Mouse (Mus musculus): ENCODE data around the gene Dbn1. TPM values are rescaled to one million over a fixed set of nuclear protein-coding genes. Genes with fewer than 3 reads are reported as not detected.

Dbn1 gene
- polyA plus RNA-seq, 1 experiment from 2014 or later, result 7.7 TPM

DNA sequence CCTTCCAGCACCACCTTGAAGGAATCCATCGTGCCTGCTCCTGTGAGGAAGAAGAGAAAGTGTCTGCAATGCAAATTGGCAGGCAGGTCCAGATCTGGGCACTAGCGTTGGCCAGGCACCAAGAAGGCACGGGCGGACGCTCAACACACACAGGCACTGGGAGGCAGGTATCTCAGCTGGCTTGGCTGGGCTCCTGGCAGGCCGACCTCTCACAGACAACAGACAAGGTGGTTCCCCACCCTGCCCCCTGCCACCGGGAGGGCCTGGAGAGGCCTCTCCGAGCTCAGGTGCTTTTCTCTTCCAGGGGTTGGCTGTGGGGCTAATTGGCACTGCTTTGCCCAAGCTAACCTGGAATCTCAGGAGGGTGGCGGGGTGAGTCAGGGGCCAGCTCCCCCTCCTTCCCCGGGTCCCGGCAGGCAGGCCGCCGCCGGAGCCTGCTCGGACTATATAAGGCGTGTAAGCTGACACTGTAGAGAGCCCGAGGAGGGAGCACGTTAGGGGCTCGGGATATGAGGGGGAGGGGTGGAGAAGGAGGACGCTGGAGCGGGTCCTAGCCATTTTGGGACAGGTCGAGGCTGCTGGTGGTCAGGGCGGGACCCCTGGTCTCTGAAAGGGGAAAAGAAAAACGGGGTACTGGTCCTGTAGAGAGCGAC, 24.6 kb upstream of the Dbn1 start:
- peaks cover 27% of the 10 kb centered on the region for H3K4me1 ChIP-seq (ENCODE audit: control insufficient read depth, low read depth, low read length)
- no peaks in the 10 kb centered on the region for H3K9me3 ChIP-seq (replicated peaks; ENCODE audit: control insufficient read depth, low read length)
- WGBS (ENCODE audit: insufficient replicate concordance), result 8% methylated on average over 25 of the region's 25 CpGs
- H3K27ac ChIP-seq (ENCODE audit: low read length), result peak overlapping the region; percentile 76
- peak overlapping the region; percentile 69 for H3K4me3 ChIP-seq (ENCODE audit: low read depth, low read length)
- H3K4me2 ChIP-seq (ENCODE audit: low read depth, low read length), result peak overlapping the region; percentile 94
- ATAC-seq (ENCODE audit: low read depth), result peak; percentile 36
- no peaks in the 10 kb centered on the region for H3K36me3 ChIP-seq (ENCODE audit: control insufficient read depth, insufficient read depth)
- peak overlapping the region; percentile 71 for H3K9ac ChIP-seq (ENCODE audit: low read depth, low read length)
- H3K27me3 ChIP-seq (ENCODE audit: control insufficient read depth, insufficient read depth, low read depth, low read length), result no peaks in the 10 kb centered on the region

GRCm38 (mm10) chr13:55511492-55511861, 23.6 kb upstream of the Dbn1 start:
- peak overlapping the region; percentile 76 for H3K27ac ChIP-seq (ENCODE audit: low read length)
- no peaks in the 10 kb centered on the region for H3K9me3 ChIP-seq (replicated peaks; ENCODE audit: control insufficient read depth, low read length)
- no peaks in the 10 kb centered on the region for H3K36me3 ChIP-seq (ENCODE audit: control insufficient read depth, insufficient read depth)
- peaks cover 27% of the 10 kb centered on the region for H3K4me1 ChIP-seq (ENCODE audit: control insufficient read depth, low read depth, low read length)
- H3K4me2 ChIP-seq (ENCODE audit: low read depth, low read length), result peak overlapping the region; percentile 94
- H3K4me3 ChIP-seq (ENCODE audit: low read depth, low read length), result peak overlapping the region; percentile 69; the same call in 1 of the 2 replicates
- H3K9ac ChIP-seq (ENCODE audit: low read depth, low read length), result peak overlapping the region; percentile 10; the same call in 1 of the 2 replicates
- H3K27me3 ChIP-seq (ENCODE audit: control insufficient read depth, insufficient read depth, low read depth, low read length), result no peaks in the 10 kb centered on the region
- peak; percentile 50 for ATAC-seq (ENCODE audit: low read depth)
- WGBS (ENCODE audit: insufficient replicate concordance), result 33% methylated on average over 5 of the region's 5 CpGs

DNA sequence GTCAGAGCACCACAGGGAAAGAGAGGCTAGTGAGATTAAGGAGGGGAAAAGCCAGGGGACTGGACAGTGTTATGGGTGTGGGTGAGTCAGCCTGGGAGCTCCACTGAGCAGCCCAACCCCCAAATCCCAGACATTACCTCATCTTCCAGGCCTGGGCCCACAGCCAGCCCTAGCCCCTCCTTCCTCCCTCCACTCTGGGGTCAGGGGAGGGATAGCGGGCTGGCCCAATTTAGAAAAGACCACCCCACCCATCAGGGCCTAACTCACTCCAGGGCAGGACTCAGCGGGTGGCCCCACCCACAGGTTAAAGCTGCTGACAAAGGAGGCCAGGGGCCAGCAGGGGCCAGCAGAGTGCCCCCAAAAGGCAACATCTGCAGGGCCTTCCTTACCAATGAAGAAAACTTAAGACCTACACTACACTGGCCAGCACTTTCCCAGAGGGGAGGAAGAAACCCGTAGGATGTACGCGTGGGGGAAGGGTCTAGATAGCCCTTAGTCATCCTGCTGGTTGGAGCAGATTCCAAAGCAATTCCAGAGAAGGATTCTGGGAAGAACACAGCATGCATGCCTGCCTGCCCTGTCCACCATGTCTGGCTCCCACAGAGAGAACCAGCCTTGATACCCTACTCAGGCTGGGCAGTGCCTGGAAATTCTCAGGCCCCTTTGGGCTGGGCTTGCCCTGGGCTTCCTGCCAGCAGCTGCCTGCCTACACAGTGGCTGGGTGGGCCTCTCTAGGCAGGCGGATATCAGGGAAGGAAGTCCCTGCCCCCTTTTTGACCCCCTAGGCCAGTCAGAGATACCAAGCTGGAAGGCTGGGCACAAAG, 23.0 kb upstream of the Dbn1 start:
- H3K27me3 ChIP-seq (ENCODE audit: control insufficient read depth, insufficient read depth, low read depth, low read length), result no peaks in the 10 kb centered on the region
- H3K36me3 ChIP-seq (ENCODE audit: control insufficient read depth, insufficient read depth), result peaks cover under 1% of the 10 kb centered on the region
- H3K4me2 ChIP-seq (ENCODE audit: low read depth, low read length), result peak overlapping the region; percentile 94
- H3K9ac ChIP-seq (ENCODE audit: low read depth, low read length), result peak overlapping the region; percentile 10; the same call in 1 of the 2 replicates
- H3K9me3 ChIP-seq (replicated peaks; ENCODE audit: control insufficient read depth, low read length), result no peaks in the 10 kb centered on the region
- peak; percentile 55 for ATAC-seq (ENCODE audit: low read depth)
- H3K4me3 ChIP-seq (ENCODE audit: low read depth, low read length), result no peak overlapping the region
- WGBS (ENCODE audit: insufficient replicate concordance), result 14% methylated on average over 6 of the region's 6 CpGs
- H3K4me1 ChIP-seq (ENCODE audit: control insufficient read depth, low read depth, low read length), result peaks cover 27% of the 10 kb centered on the region
- H3K27ac ChIP-seq (ENCODE audit: low read length), result peak overlapping the region; percentile 76

DNA sequence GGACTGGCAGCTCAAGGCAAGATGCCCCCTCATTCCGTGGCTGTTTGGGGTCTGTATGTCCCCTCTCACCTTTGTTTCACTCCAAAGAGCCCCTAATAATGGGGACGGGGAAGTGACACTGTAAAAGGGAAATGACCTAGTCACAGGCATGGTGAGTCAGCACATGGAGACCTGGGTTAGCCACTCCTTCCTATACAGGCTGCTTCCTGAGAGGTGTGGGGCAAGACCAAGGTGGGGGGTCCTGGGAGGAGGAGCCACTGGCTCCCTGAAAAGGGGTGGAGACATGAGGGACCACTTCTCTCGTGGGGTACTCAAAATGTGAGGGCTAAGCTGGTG, 22.4 kb upstream of the Dbn1 start:
- peaks cover 5% of the 10 kb centered on the region for H3K36me3 ChIP-seq (ENCODE audit: control insufficient read depth, insufficient read depth)
- no peak overlapping the region for H3K9ac ChIP-seq (ENCODE audit: low read depth, low read length)
- no peak overlapping the region for H3K4me3 ChIP-seq (ENCODE audit: low read depth, low read length)
- peaks cover 27% of the 10 kb centered on the region for H3K4me1 ChIP-seq (ENCODE audit: control insufficient read depth, low read depth, low read length)
- no peak overlapping the region for H3K4me2 ChIP-seq (ENCODE audit: low read depth, low read length)
- no peak for ATAC-seq (ENCODE audit: low read depth)
- 25% methylated on average over 3 of the region's 3 CpGs for WGBS (ENCODE audit: insufficient replicate concordance)
- H3K27ac ChIP-seq (ENCODE audit: low read length), result no peak overlapping the region
- H3K27me3 ChIP-seq (ENCODE audit: control insufficient read depth, insufficient read depth, low read depth, low read length), result no peaks in the 10 kb centered on the region
- H3K9me3 ChIP-seq (replicated peaks; ENCODE audit: control insufficient read depth, low read length), result no peaks in the 10 kb centered on the region

GRCm38 (mm10) chr13:55508531-55508930, 20.6 kb upstream of the Dbn1 start:
- Histone ChIP-seq H3K27me3 (ENCODE audit: control insufficient read depth, insufficient read depth, low read depth, low read length) (no peaks in the 10 kb centered on the region), H3K4me3 (ENCODE audit: low read depth, low read length) (no peak overlapping the region), H3K4me1 (ENCODE audit: control insufficient read depth, low read depth, low read length) (peaks cover 27% of the 10 kb centered on the region), H3K4me2 (ENCODE audit: low read depth, low read length) (no peak overlapping the region), H3K9me3 (replicated peaks; ENCODE audit: control insufficient read depth, low read length) (no peaks in the 10 kb centered on the region), H3K9ac (ENCODE audit: low read depth, low read length) (no peak overlapping the region), H3K27ac (ENCODE audit: low read length) (no peak overlapping the region), H3K36me3 (ENCODE audit: control insufficient read depth, insufficient read depth) (peaks cover 5% of the 10 kb centered on the region)
- no peak for ATAC-seq (ENCODE audit: low read depth)
- 79% methylated on average over 10 of the region's 10 CpGs for WGBS (ENCODE audit: insufficient replicate concordance)

DNA sequence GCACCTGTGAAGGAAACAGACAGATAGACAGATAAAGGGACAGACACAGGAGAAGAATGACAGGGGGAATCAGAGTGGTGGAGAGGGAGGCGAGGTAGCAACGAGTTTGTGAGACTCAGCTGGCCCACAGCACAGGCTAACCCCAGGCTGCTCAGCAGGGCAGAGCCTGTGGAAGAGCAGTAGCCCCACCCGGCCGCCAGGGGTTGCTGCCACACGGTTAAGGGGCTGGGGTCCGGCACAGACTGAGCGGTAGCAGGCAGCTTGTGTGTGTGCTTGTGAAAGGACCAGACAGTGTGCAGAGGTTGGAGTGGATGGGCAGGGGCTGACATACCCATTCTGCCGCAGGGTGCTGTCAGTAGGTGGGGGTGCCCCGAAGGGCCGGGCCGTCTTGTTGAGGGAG, 20.0 kb upstream of the Dbn1 start:
- Histone ChIP-seq H3K27ac (ENCODE audit: low read length) (no peak overlapping the region), H3K4me1 (ENCODE audit: control insufficient read depth, low read depth, low read length) (peaks cover 27% of the 10 kb centered on the region), H3K4me2 (ENCODE audit: low read depth, low read length) (no peak overlapping the region), H3K27me3 (ENCODE audit: control insufficient read depth, insufficient read depth, low read depth, low read length) (no peaks in the 10 kb centered on the region), H3K9ac (ENCODE audit: low read depth, low read length) (no peak overlapping the region), H3K9me3 (replicated peaks; ENCODE audit: control insufficient read depth, low read length) (no peaks in the 10 kb centered on the region), H3K4me3 (ENCODE audit: low read depth, low read length) (no peak overlapping the region), H3K36me3 (ENCODE audit: control insufficient read depth, insufficient read depth) (peaks cover 5% of the 10 kb centered on the region)
- WGBS (ENCODE audit: insufficient replicate concordance), result 62% methylated on average over 11 of the region's 11 CpGs
- no peak for ATAC-seq (ENCODE audit: low read depth)

DNA sequence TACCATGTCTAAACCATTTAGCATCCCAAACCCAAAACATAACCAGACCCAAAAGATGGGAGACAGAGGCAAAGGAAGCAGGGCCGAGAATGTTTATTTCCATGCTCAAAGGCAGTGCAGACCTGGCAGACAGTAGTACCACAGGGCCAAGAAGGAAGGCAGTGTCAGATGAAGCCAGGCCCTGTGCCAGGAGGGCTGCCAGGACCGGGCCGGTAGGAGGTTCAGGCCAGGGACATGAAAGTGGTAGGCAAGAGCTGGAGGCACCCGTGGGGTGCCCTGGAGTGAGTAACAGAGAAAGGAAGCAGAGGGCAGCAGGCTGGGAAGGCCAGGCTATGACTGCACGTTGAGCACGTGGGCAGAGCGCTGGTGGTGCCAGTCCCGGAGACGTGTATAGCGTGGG, 18.8 kb upstream of the Dbn1 start:
- H3K4me3 ChIP-seq (ENCODE audit: low read depth, low read length), result no peak overlapping the region
- WGBS (ENCODE audit: insufficient replicate concordance), result 77% methylated on average over 10 of the region's 10 CpGs
- H3K36me3 ChIP-seq (ENCODE audit: control insufficient read depth, insufficient read depth), result peaks cover 5% of the 10 kb centered on the region
- H3K27me3 ChIP-seq (ENCODE audit: control insufficient read depth, insufficient read depth, low read depth, low read length), result no peaks in the 10 kb centered on the region
- no peak overlapping the region for H3K4me2 ChIP-seq (ENCODE audit: low read depth, low read length)
- H3K4me1 ChIP-seq (ENCODE audit: control insufficient read depth, low read depth, low read length), result peaks cover 16% of the 10 kb centered on the region
- no peak overlapping the region for H3K9ac ChIP-seq (ENCODE audit: low read depth, low read length)
- H3K9me3 ChIP-seq (replicated peaks; ENCODE audit: control insufficient read depth, low read length), result no peaks in the 10 kb centered on the region
- ATAC-seq (ENCODE audit: low read depth), result no peak
- no peak overlapping the region for H3K27ac ChIP-seq (ENCODE audit: low read length)

DNA sequence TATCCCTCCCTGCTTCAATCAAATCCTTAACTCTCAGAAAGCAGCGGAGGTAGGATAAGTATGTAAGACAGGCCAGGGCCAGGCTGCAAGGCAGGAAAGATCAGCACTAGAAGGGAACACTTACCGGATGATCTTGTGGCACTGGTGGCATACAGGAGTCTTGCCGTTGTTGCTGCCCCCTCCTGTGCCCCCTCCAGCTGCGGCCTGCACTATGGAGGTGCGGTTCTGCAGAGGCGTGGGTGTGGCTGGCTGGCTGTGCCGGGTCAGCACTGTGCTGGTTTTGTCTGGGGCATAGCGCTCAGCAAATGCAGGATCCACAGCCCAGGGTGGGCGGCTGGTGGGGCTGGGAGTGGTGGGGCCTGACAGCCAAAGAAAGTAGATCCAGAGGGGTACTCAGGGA, 17.9 kb upstream of the Dbn1 start:
- H3K9me3 ChIP-seq (replicated peaks; ENCODE audit: control insufficient read depth, low read length), result no peaks in the 10 kb centered on the region
- no peak overlapping the region for H3K27ac ChIP-seq (ENCODE audit: low read length)
- no peak overlapping the region for H3K4me3 ChIP-seq (ENCODE audit: low read depth, low read length)
- H3K36me3 ChIP-seq (ENCODE audit: control insufficient read depth, insufficient read depth), result peaks cover 5% of the 10 kb centered on the region
- H3K4me1 ChIP-seq (ENCODE audit: control insufficient read depth, low read depth, low read length), result peaks cover 7% of the 10 kb centered on the region
- 75% methylated on average over 9 of the region's 9 CpGs for WGBS (ENCODE audit: insufficient replicate concordance)
- ATAC-seq (ENCODE audit: low read depth), result no peak
- no peaks in the 10 kb centered on the region for H3K27me3 ChIP-seq (ENCODE audit: control insufficient read depth, insufficient read depth, low read depth, low read length)
- H3K4me2 ChIP-seq (ENCODE audit: low read depth, low read length), result no peak overlapping the region
- no peak overlapping the region for H3K9ac ChIP-seq (ENCODE audit: low read depth, low read length)

- no peak overlapping the region for H3K4me3 ChIP-seq (ENCODE audit: low read depth, low read length)
- H3K27me3 ChIP-seq (ENCODE audit: control insufficient read depth, insufficient read depth, low read depth, low read length), result no peaks in the 10 kb centered on the region
- 71% methylated on average over 5 of the region's 5 CpGs for WGBS (ENCODE audit: insufficient replicate concordance)
- H3K27ac ChIP-seq (ENCODE audit: low read length), result no peak overlapping the region
- no peaks in the 10 kb centered on the region for H3K9me3 ChIP-seq (replicated peaks; ENCODE audit: control insufficient read depth, low read length)
- H3K9ac ChIP-seq (ENCODE audit: low read depth, low read length), result no peak overlapping the region
- ATAC-seq (ENCODE audit: low read depth), result no peak
- peaks cover 5% of the 10 kb centered on the region for H3K36me3 ChIP-seq (ENCODE audit: control insufficient read depth, insufficient read depth)
- H3K4me2 ChIP-seq (ENCODE audit: low read depth, low read length), result no peak overlapping the region
- no peaks in the 10 kb centered on the region for H3K4me1 ChIP-seq (ENCODE audit: control insufficient read depth, low read depth, low read length)
Observed at GRCm38 (mm10) chr13:55504390-55504789, 16.5 kb upstream of the Dbn1 start.
